Mouse (Mus musculus): Measurements from ENCODE around the gene Ppp1r2. TPM values are rescaled to one million over a fixed set of nuclear protein-coding genes. Genes with fewer than 3 reads are reported as not detected.

Ppp1r2 gene
- total and polyA plus RNA-seq, 3 experiments = 33.8 to 75.4 (median 62.4) TPM

DNA sequence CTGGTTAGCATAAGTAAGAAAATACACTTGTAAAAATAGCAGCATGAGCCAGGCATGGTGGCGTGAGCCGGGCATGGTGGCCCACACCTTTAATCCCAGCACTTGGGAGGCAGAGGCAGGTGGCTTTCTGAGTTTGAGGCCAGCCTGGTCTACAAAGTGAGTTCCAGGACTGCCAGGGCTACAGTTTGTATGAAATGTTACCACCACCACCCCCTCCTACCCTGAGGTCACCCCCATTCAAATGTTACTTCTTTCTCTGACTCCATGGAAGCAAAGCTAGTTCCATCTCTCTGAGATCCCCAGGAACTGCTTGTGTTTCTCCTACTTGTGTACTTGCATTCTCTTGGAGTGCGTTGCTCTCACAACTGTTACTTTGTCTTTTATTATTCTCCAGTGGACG is 5.1 kb upstream of the Ppp1r2 start:
- dilution Hi-C loops (cut with MboI; ENCODE audit: extremely low pct_ligation_motif_present, extremely low pct_unique_long_range_greater_than_20kb, low sequenced_read_pairs) = no loop called here
- no peaks in the 10 kb centered on the region for H3K36me3 ChIP-seq (replicated peaks in 1 of 2; ENCODE audit: control insufficient read depth in 1 of 2, insufficient read depth in 1 of 2, low read length in 1 of 2)
- no peaks in the 10 kb centered on the region for H3K79me2 ChIP-seq (replicated peaks; ENCODE audit: control insufficient read depth, extremely low read depth, insufficient read depth, poor library complexity, severe bottlenecking)
- H3K27me3 ChIP-seq (replicated peaks) = peaks cover 4% of the 10 kb centered on the region
- no peak overlapping the region for H3K4me3 ChIP-seq (replicated peaks in 1 of 3; ENCODE audit: low read depth in 2 of 3, low read length in 2 of 3, poor library complexity in 1 of 3)
- TF ChIP-seq SMC3 (IDR thresholded peaks at IDR 0.05; ENCODE audit: low read depth, low read length) (no peak), MXI1 (IDR thresholded peaks at IDR 0.05; ENCODE audit: low read depth, low read length) (no peak), USF1 (IDR thresholded peaks at IDR 0.05; ENCODE audit: low read depth, low read length) (no peak), EP300 (IDR thresholded peaks at IDR 0.05; ENCODE audit: low read length) (no peak), PAX5 (IDR thresholded peaks at IDR 0.05; ENCODE audit: low read length) (no peak), SIN3A (IDR thresholded peaks at IDR 0.05; ENCODE audit: low read length) (no peak), GABPA (IDR thresholded peaks at IDR 0.05; ENCODE audit: insufficient replicate concordance, low read depth, low read length) (no peak), ZKSCAN1 (IDR thresholded peaks at IDR 0.05; ENCODE audit: borderline replicate concordance, low read depth, low read length) (no peak), E2F4 (IDR thresholded peaks at IDR 0.05; ENCODE audit: insufficient replicate concordance, low read depth, low read length) (no peak), CHD2 (IDR thresholded peaks at IDR 0.05; ENCODE audit: low read length) (no peak), USF2 (conservative IDR thresholded peaks at IDR 0.05; ENCODE audit: low read depth, low read length) (no peak), UBTF (IDR thresholded peaks at IDR 0.05; ENCODE audit: low read depth, low read length) (no peak), ETS1 (conservative IDR thresholded peaks at IDR 0.05; ENCODE audit: low read depth, low read length) (no peak), ZC3H11A (IDR thresholded peaks at IDR 0.05; ENCODE audit: low read depth, low read length) (no peak)
- peaks cover 0 to 7% of the 10 kb centered on the region in 2 experiments; a peak in 1 of 4 replicates for H3K4me1 ChIP-seq (ENCODE audit: control insufficient read depth in 1 of 2, insufficient read depth in 2 of 2)
- in situ Hi-C loops (cut with MboI; ENCODE audit: low pct_ligation_motif_present, low pct_unique_long_range_greater_than_20kb, low sequenced_read_pairs) = loop anchor here (10.0 kb wide), 1 partner anchor 145 kb away; the partner anchor contains the start of gene Bdh1
- no peak overlapping the region for H3K9ac ChIP-seq (ENCODE audit: insufficient read depth, low read depth)
- no peak for DNase-seq (ENCODE audit: extremely low read depth)
- no peaks in the 10 kb centered on the region for H3K9me3 ChIP-seq (replicated peaks; ENCODE audit: low read length)
- H3K27ac ChIP-seq (ENCODE audit: insufficient read depth, low read depth) = no peak overlapping the region
- H3K4me2 ChIP-seq (ENCODE audit: insufficient read depth, low read depth, poor library complexity, severe bottlenecking) = no peak overlapping the region

DNA sequence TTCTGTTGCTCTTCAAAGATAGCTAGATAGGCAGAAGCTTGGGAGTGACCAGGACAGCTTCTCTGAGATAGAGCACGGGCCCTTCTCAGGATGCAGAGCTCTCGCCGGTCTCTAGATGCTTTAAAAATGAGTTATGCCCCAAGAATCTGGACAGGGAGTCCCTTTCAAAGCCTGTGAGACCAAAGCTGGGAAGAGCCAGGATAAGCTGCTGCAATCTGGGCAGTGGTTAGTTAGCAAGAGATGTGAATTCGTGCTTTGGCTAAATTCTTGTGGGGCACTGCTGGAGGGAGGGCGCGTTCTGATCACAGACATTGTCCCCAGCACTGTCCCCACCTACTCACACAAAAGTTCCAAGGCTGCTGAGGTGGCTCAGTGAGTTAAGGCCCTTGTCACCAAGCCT is 3.5 kb upstream of the Ppp1r2 start:
- no peaks in the 10 kb centered on the region for H3K9me3 ChIP-seq (replicated peaks; ENCODE audit: low read length)
- no peak overlapping the region for H3K4me3 ChIP-seq (replicated peaks in 1 of 3; ENCODE audit: low read depth in 2 of 3, low read length in 2 of 3, poor library complexity in 1 of 3)
- peaks cover 0 to 11% of the 10 kb centered on the region in 2 experiments; a peak in 2 of 4 replicates for H3K4me1 ChIP-seq (ENCODE audit: control insufficient read depth in 1 of 2, insufficient read depth in 2 of 2)
- in situ Hi-C loops (cut with MboI; ENCODE audit: low pct_ligation_motif_present, low pct_unique_long_range_greater_than_20kb, low sequenced_read_pairs) (no loop called here), dilution Hi-C loops (cut with MboI; ENCODE audit: extremely low pct_ligation_motif_present, extremely low pct_unique_long_range_greater_than_20kb, low sequenced_read_pairs) (no loop called here)
- no peak for DNase-seq (ENCODE audit: extremely low read depth)
- TF ChIP-seq POLR2A (IDR thresholded peaks at IDR 0.05; ENCODE audit: low read depth, low read length) (no peak), ELF1 (IDR thresholded peaks at IDR 0.05; ENCODE audit: low read depth, low read length) (no peak), E2F4 (IDR thresholded peaks at IDR 0.05; ENCODE audit: insufficient replicate concordance, low read depth, low read length) (no peak), HCFC1 (IDR thresholded peaks at IDR 0.05; ENCODE audit: low read depth, low read length) (no peak), TBP (conservative IDR thresholded peaks at IDR 0.05; ENCODE audit: low read depth, low read length) (no peak), SIN3A (IDR thresholded peaks at IDR 0.05; ENCODE audit: low read length) (no peak), IRF4 (IDR thresholded peaks at IDR 0.05; ENCODE audit: low read depth, low read length) (no peak), MXI1 (IDR thresholded peaks at IDR 0.05; ENCODE audit: low read depth, low read length) (no peak), CHD2 (IDR thresholded peaks at IDR 0.05; ENCODE audit: low read length) (no peak), NRF1 (IDR thresholded peaks at IDR 0.05; ENCODE audit: low read depth, low read length) (no peak), RCOR1 (conservative IDR thresholded peaks at IDR 0.05; ENCODE audit: low read depth, low read length) (no peak), ZMIZ1 (IDR thresholded peaks at IDR 0.05; ENCODE audit: low read depth, low read length) (no peak), MEF2A (IDR thresholded peaks at IDR 0.05; ENCODE audit: borderline replicate concordance, low read depth, low read length) (no peak)
- no peaks in the 10 kb centered on the region for H3K36me3 ChIP-seq (replicated peaks in 1 of 2; ENCODE audit: control insufficient read depth in 1 of 2, insufficient read depth in 1 of 2, low read length in 1 of 2)
- no peak overlapping the region for H3K27ac ChIP-seq (ENCODE audit: insufficient read depth, low read depth)
- no peak overlapping the region for H3K9ac ChIP-seq (ENCODE audit: insufficient read depth, low read depth)
- H3K79me2 ChIP-seq (replicated peaks; ENCODE audit: control insufficient read depth, extremely low read depth, insufficient read depth, poor library complexity, severe bottlenecking) = peaks cover 10% of the 10 kb centered on the region
- H3K4me2 ChIP-seq (ENCODE audit: insufficient read depth, low read depth, poor library complexity, severe bottlenecking) = no peak overlapping the region
- H3K27me3 ChIP-seq (replicated peaks) = peaks cover 4% of the 10 kb centered on the region

Data from CH12.LX (cell line).